Mouse (Mus musculus): ENCODE measurements at regions not wholly inside any gene's neighbourhood (a gene's known extent, or its start where the extent isn't known, plus 50 kb on each side); places are given as distances from the start of the nearest gene placed in this dataset.

DNA sequence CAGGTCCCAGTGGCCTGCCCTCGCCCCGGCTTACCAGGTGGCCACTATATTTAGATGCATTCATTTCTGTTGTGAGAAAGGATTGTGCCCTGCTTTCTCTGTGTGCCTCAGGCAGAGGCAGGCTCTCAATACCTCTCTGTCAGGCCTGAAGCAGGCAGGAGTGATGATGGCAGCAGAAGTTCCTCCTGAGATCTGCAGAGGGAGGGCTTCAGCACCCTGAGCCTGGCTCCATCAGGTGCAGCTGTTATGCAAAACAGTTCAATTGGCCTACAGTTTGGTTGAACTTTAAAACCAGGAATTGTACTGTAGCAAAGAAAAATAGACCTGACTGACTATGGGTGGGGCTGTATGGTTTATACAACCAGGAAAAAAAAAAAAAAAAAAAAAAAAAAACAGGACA lies 92.7 kb upstream of the Cpeb4 start:
- Histone ChIP-seq H3K4me1 (peaks cover 48% of the 10 kb centered on the region), H3K27me3 (replicated peaks) (no peaks in the 10 kb centered on the region), H3K4me3 (replicated peaks) (no peak overlapping the region), H3K36me3 (replicated peaks; ENCODE audit: low read length) (peaks cover 7% of the 10 kb centered on the region), H3K9me3 (peaks cover 16% of the 10 kb centered on the region)
- TF ChIP-seq FLI1 (IDR thresholded peaks at IDR 0.05; ENCODE audit: low read length) (no peak), GATA1 (IDR thresholded peaks at IDR 0.05; ENCODE audit: borderline replicate concordance, low read length) (no peak)

DNA sequence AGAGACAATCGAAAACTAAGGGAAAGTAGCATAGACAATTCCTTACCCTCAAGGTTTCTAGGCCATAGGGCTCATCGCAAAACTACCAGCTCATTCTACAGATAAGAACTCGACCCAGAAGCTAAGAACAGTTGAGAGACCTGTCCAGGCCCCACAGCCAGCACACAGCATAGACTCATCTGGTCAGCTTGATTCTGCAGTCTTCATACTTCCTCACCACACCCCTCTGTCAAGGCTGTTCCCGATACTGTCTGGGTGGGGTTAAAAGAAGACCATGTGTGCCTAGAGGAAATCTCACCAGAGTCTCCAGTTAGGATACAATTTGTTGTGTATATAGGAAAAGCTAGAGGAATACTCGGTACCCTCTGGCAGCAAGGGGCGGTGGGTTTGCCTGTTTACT lies 91.0 kb upstream of the Cpeb4 start:
- no peak overlapping the region for H3K4me3 ChIP-seq (replicated peaks)
- H3K9me3 ChIP-seq = peaks cover 16% of the 10 kb centered on the region
- peaks cover 65% of the 10 kb centered on the region for H3K4me1 ChIP-seq
- H3K36me3 ChIP-seq (replicated peaks; ENCODE audit: low read length) = peaks cover 7% of the 10 kb centered on the region
- TF ChIP-seq GATA1 (IDR thresholded peaks at IDR 0.05; ENCODE audit: borderline replicate concordance, low read length) = no peak
- no peak for TF ChIP-seq FLI1 (IDR thresholded peaks at IDR 0.05; ENCODE audit: low read length)
- no peaks in the 10 kb centered on the region for H3K27me3 ChIP-seq (replicated peaks)

DNA sequence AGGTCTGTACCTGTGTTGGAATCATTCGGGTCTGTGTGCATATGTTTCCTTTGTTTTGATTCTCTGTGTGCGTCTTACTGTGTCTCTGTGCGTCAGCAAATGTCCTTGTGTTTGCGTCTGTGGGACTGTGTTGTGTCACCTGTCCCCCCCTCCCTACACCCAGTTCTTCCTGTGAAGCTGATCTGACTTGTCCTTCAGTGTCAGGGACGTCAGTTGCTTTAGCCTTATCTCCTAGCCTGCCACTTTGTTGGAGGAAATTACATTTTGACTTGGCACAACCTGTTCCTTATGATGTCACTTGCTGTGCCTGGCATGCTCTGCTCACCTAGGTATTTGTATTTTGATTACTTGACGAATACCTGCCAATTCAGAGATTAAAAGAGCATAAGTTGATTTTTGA lies 90.4 kb upstream of the Cpeb4 start:
- Histone ChIP-seq H3K27me3 (replicated peaks) (no peaks in the 10 kb centered on the region), H3K4me1 (peaks cover 71% of the 10 kb centered on the region), H3K36me3 (replicated peaks; ENCODE audit: low read length) (peaks cover 7% of the 10 kb centered on the region), H3K4me3 (replicated peaks) (no peak overlapping the region), H3K9me3 (peaks cover 16% of the 10 kb centered on the region)
- TF ChIP-seq GATA1 (IDR thresholded peaks at IDR 0.05; ENCODE audit: borderline replicate concordance, low read length) (no peak), FLI1 (IDR thresholded peaks at IDR 0.05; ENCODE audit: low read length) (no peak)

DNA sequence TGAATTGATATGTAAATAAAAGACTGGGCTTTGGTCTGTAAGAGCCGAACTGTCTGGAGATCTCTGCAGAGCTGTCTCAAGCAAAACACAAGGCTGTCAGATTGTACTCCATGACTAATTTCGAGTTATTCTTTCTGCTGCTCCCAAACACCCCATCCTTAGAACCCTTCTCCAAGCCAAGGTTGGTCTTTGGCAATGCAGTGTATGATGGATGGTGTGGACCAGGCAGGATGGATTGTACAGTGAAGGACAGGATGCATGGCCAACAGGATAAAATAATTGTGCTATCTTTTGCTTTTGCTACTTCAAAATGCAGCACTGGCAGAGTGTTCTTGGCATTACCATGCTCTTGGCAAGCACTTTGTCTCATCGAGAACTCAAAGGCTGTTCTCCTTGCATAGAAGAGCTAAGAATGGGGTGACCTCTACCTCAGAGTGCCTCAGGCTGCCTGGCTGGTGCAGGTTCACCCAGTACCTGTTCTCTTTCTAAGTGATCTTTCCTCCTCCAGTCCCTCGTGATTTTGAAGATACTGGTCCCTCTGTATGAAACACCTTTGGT lies 88.4 kb upstream of the Cpeb4 start:
- peaks cover 16% of the 10 kb centered on the region for H3K9me3 ChIP-seq
- no peaks in the 10 kb centered on the region for H3K27me3 ChIP-seq (replicated peaks)
- peaks cover 78% of the 10 kb centered on the region for H3K4me1 ChIP-seq
- TF ChIP-seq GATA1 (IDR thresholded peaks at IDR 0.05; ENCODE audit: borderline replicate concordance, low read length) (no peak), FLI1 (IDR thresholded peaks at IDR 0.05; ENCODE audit: low read length) (no peak)
- no peak overlapping the region for H3K4me3 ChIP-seq (replicated peaks)
- peaks cover 7% of the 10 kb centered on the region for H3K36me3 ChIP-seq (replicated peaks; ENCODE audit: low read length)

DNA sequence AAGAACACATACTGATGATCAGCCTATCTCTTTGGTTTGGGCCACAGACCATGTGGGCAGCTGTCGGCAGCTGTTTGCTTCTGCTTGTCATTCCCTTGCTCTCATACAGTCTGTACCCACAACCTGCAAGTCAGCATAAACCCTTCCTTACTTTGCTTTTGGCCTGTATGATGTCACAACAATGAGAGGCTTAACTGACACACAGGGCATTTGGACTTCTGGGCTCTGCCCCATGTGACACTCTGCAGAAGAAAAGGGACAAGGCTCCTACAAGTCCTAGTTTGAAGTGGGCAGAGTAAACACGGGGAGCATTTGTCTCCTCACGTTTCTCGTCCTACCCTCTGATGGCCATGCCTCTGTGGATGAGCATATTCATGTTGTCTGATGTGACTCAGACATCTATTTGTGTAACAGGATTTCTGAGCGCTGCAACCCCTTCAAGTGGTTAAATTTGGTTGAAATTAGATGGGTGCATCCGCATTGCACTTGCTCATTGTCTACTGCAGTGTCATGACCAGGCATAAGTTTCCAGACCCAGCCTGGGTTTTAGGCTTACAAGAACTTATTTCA lies 87.6 kb upstream of the Cpeb4 start:
- TF ChIP-seq FLI1 (IDR thresholded peaks at IDR 0.05; ENCODE audit: low read length) = no peak
- H3K4me1 ChIP-seq = peaks cover 79% of the 10 kb centered on the region

DNA sequence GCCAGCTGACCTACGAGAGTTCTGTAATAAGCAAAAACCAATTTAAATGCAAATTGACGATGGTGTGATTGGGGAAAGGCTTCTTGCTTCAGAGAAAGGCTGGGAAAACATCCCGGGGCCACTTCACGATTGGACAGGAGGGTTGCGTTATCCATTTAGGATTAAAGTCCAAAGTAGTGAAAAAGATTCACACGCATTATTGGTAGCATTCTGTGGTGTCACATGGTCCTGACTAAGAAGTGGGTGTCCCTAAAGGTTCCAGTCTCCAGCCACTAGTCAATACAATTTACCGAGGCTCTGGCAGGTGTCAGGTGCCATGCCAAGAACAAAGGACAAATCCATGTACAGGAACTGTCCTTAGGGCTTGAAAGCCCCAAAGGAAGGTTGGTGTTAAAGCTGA lies 86.9 kb upstream of the Cpeb4 start:
- TF ChIP-seq FLI1 (IDR thresholded peaks at IDR 0.05; ENCODE audit: low read length) = no peak
- no peak for TF ChIP-seq GATA1 (IDR thresholded peaks at IDR 0.05; ENCODE audit: borderline replicate concordance, low read length)
- Histone ChIP-seq H3K4me3 (replicated peaks) (no peak overlapping the region), H3K36me3 (replicated peaks; ENCODE audit: low read length) (peaks cover 7% of the 10 kb centered on the region), H3K4me1 (peaks cover 86% of the 10 kb centered on the region), H3K27me3 (replicated peaks) (no peaks in the 10 kb centered on the region), H3K9me3 (peaks cover 16% of the 10 kb centered on the region)

More for the DNA sequence above, 87.6 kb upstream of the Cpeb4 start:
- peaks cover 16% of the 10 kb centered on the region for H3K9me3 ChIP-seq
- H3K36me3 ChIP-seq (replicated peaks; ENCODE audit: low read length) = peaks cover 7% of the 10 kb centered on the region
- H3K27me3 ChIP-seq (replicated peaks) = no peaks in the 10 kb centered on the region
- H3K4me3 ChIP-seq (replicated peaks) = no peak overlapping the region

DNA sequence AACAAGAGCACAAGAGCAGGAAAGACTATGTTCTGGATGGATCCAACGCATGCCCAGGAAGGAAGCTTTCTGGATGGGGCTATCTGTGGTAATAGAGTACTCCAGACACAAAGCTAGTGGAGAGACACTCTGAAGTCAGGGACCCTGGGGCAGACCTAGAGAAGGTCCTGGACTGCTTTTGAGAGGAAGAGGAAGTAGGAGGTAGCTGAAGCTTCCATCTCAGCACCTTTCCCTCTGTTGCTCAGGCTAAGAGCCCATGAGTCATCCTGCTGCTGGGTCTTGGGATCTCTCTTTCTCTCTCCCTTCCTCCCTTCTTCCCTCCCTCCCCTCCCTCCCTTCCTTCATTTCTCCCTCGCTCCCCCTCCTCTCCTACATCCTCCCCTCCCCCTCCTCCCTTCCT lies 84.6 kb upstream of the Cpeb4 start:
- H3K4me3 ChIP-seq (replicated peaks) = peak overlapping the region; percentile 5
- H3K36me3 ChIP-seq (replicated peaks; ENCODE audit: low read length) = peaks cover 8% of the 10 kb centered on the region
- H3K9me3 ChIP-seq = peaks cover 12% of the 10 kb centered on the region
- TF ChIP-seq GATA1 (IDR thresholded peaks at IDR 0.05; ENCODE audit: borderline replicate concordance, low read length) (no peak), FLI1 (IDR thresholded peaks at IDR 0.05; ENCODE audit: low read length) (no peak)
- peaks cover 70% of the 10 kb centered on the region for H3K4me1 ChIP-seq
- no peaks in the 10 kb centered on the region for H3K27me3 ChIP-seq (replicated peaks)

DNA sequence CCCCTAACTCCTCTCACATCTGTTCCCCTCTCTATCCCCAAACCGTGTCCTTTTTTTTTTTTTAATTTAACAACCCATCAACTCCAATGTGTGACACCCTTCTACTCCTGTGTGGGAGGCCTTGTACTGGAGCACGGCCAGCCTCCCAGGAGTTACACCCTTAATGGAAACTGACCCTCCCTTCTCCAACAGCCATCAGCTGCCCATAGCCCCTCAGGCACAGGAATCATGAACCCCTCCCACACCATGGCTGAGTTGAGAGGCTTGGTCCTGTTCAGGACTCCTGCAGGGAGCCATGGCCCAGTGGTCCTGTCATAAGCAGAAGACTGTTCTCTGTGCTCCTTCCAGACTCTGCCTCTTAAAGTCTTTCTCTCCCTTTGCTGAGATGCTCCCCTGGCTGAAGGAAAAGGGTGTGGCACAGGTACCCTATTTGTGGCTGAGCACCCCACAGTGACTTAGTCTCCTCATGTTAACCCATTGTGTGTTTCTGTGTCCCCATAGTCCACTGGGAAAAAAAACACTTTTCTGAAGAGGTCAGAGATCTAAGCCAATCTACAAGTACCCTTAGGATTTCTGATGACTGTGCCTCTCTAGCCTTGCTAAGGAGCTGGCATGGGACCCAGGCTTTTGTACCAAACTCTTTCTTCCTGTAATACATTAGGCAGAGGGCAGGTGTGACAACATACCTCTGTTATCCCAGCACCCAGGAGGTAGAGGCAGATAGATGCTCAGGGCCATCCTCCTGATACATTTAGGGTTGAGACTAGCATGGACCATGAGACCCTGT lies 83.9 kb upstream of the Cpeb4 start:
- no peak for TF ChIP-seq FLI1 (IDR thresholded peaks at IDR 0.05; ENCODE audit: low read length)
- no peak for TF ChIP-seq GATA1 (IDR thresholded peaks at IDR 0.05; ENCODE audit: borderline replicate concordance, low read length)
- peaks cover 12% of the 10 kb centered on the region for H3K9me3 ChIP-seq
- no peak overlapping the region for H3K4me3 ChIP-seq (replicated peaks)
- H3K4me1 ChIP-seq = peaks cover 67% of the 10 kb centered on the region
- peaks cover 11% of the 10 kb centered on the region for H3K36me3 ChIP-seq (replicated peaks; ENCODE audit: low read length)
- no peaks in the 10 kb centered on the region for H3K27me3 ChIP-seq (replicated peaks)

DNA sequence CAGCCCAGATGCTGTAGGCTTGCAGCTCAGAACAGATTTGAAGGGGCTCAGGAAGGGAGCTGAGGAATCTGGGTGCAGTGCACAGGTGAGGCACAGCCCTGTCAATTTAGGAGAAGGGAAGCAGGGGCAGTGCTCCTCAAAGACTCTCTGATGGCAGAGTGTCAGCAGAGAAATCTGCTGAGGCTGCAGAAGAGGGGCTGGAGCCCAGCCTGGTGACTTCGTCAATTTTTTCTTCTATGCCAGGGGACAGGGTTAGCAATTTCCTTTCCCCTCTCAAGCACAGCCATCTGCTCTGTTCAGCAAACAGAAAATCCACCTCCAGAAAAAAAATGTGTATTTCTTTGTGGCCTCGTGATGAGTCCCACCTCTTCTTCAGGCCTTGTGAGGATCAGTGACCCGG lies 82.0 kb upstream of the Cpeb4 start:
- H3K27me3 ChIP-seq (replicated peaks) = no peaks in the 10 kb centered on the region
- H3K36me3 ChIP-seq (replicated peaks; ENCODE audit: low read length) = peaks cover 7% of the 10 kb centered on the region
- no peak overlapping the region for H3K4me3 ChIP-seq (replicated peaks)
- H3K4me1 ChIP-seq = peaks cover 58% of the 10 kb centered on the region
- H3K9me3 ChIP-seq = peaks cover 4% of the 10 kb centered on the region
- TF ChIP-seq GATA1 (IDR thresholded peaks at IDR 0.05; ENCODE audit: borderline replicate concordance, low read length) (no peak), FLI1 (IDR thresholded peaks at IDR 0.05; ENCODE audit: low read length) (no peak)

DNA sequence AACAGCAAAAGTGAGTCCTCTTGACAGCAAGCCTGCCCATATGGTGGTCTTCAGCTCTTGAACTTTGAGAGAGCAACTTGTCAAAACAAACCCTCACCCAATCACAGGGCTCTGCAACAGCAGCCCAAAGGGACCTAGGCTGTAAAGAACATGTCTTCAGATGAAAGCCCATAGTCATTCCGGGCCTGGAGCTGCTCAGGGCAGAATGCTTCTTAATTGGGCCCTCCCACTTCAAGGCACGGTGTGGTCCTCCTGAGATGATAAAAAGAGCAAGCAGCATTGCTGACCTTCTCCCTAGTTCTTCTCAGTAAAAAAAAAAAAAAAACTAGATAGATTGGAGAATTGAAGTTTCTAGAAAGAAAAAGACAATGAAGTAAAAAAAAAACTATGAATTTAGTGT lies 80.7 kb upstream of the Cpeb4 start:
- TF ChIP-seq GATA1 (IDR thresholded peaks at IDR 0.05; ENCODE audit: borderline replicate concordance, low read length) (no peak), FLI1 (IDR thresholded peaks at IDR 0.05; ENCODE audit: low read length) (no peak)
- H3K27me3 ChIP-seq (replicated peaks) = no peaks in the 10 kb centered on the region
- H3K9me3 ChIP-seq = peaks cover 4% of the 10 kb centered on the region
- peaks cover 7% of the 10 kb centered on the region for H3K36me3 ChIP-seq (replicated peaks; ENCODE audit: low read length)
- no peak overlapping the region for H3K4me3 ChIP-seq (replicated peaks)
- H3K4me1 ChIP-seq = peaks cover 51% of the 10 kb centered on the region
